Mouse (Mus musculus) adipose tissue, adult 10 weeks (tissue): ENCODE data around the gene Pira2. TPM values are rescaled to one million over a fixed set of nuclear protein-coding genes. Genes with fewer than 3 reads are reported as not detected.

Source experiments
- polyA plus RNA-seq: library from polyadenylated mRNA; stranded (reverse); fragments of 350-450 nt; fragmentation: Illumina TruSeq; extraction: RNeasy Lipid Tissue Mini Kit (QIAGEN cat#74804); gene quantifications from one replicate; pipeline ENCODE4 v1.2.3, GENCODE M21; 2014; ENCODE audit warnings: low read depth, low replicate concordance

Gene Pira2
- 1.2 TPM for polyA plus RNA-seq

DNA sequence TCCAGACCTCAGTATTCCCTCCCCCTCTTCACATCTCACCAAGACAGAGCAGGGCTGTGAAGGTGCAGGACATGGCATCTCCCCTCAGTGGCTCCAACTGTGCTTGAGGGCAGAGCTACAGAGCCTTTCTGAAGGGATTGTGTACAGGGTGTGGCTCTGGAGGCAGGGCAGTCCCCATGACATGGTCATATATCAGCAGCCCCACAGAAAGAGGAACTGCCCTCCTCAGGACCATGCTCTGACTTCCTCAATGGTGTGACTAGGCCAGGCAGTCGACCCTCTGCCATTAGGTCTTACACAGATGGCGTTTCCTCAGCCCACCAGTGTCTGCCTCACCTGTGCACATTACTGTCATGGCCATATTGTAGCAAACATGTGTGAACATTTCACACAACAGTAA, at the start of gene Pira2:
TSS of gene Pira2 (minus strand) at position 101 of the 400 bp plus-strand sequence.

DNA sequence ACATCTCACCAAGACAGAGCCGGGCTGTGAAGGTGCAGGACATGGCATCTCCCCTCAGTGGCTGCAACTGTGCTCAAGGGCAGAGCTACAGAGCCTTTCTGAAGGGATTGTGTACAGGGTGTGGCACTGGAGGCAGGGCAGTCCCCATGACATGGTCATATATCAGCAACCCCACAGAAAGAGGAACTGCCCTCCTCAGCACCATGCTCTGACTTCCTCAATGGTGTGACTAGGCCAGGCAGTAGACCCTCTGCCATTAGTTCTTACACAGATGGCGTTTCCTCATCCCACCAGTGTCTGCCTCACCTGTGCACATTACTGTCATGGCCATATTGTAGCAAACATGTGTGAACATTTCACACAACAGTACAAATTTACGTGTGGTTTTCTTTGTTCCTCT, 19.3 kb downstream of the Pira2 start, which contains the start of gene Gm15448:
TSS of gene Gm15448 (minus strand) at position 89 of the 400 bp plus-strand sequence.

Other genes with a start within 250 kb of the Pira2 start
- gene Oscar, start 228.9 kb downstream of the Pira2 start, polyA plus RNA-seq: not detected
- gene Ndufa3, start 227.7 kb downstream of the Pira2 start, polyA plus RNA-seq: 354 TPM
- gene Tfpt, start 215.1 kb downstream of the Pira2 start, polyA plus RNA-seq: 19.6 TPM
- 35.7 TPM for gene Prpf31, start 215.1 kb downstream of the Pira2 start, polyA plus RNA-seq
- gene Cnot3, start 199.8 kb downstream of the Pira2 start, polyA plus RNA-seq: 38.7 TPM
- 11.7 TPM for gene Leng1, start 179.2 kb downstream of the Pira2 start, polyA plus RNA-seq
- gene Tmc4, start 167.5 kb downstream of the Pira2 start, polyA plus RNA-seq: 78.8 TPM
- 63.6 TPM for gene Tsen34, start 152.2 kb downstream of the Pira2 start, polyA plus RNA-seq
- 43.0 TPM for gene Mboat7, start 151.5 kb downstream of the Pira2 start, polyA plus RNA-seq
- 1,770 TPM for gene Rps9, start 141.1 kb downstream of the Pira2 start, polyA plus RNA-seq
- 11.8 TPM for gene Pirb, start 124.7 kb downstream of the Pira2 start, polyA plus RNA-seq
- gene Gm15448, start 19.4 kb downstream of the Pira2 start, polyA plus RNA-seq: 0.19 TPM
- 1.1 TPM for gene Gm14548, start 53.1 kb upstream of the Pira2 start, polyA plus RNA-seq
- gene Lilra6, start 70.5 kb upstream of the Pira2 start, polyA plus RNA-seq: 1.6 TPM
- 4.2 TPM for gene Lair1, start 218.2 kb upstream of the Pira2 start, polyA plus RNA-seq